In genomic region chr14:55745180-55745860, GRCm38 (mm10) we compare ENCODE assay signal across 8 mouse cellular contexts. TPM values are rescaled to one million over a fixed set of nuclear protein-coding genes. Genes with fewer than 3 reads are reported as not detected.
A peak's percentile ranks its signal among the peaks of the same experiment; 100 is the strongest.
DNase-seq lines count a peak whose midpoint lies in the region; ATAC-seq lines count a peak whose summit lies in the region.

Gene Dhrs1 (minus strand): TSS chr14:55745690.
Gene Nop9 (plus strand): TSS chr14:55745693.

- 2% methylated on average over 46 of the region's 48 CpGs for WGBS in intestine, embryonic 14.5 days

- H3K9ac ChIP-seq in intestine, embryonic 14.5 days (ENCODE audit: low read length): peak within 1 kb of the TSS; percentile 81

- intact Hi-C loops in gastrocnemius, postnatal 36 days (cut with DNase I): loop anchor here (2.0 kb wide), 1 partner anchor 65 kb away; the partner anchor contains the start of gene Tinf2
- intact Hi-C loops in left cerebral cortex, postnatal 25 days (cut with DNase I): loop anchor here (1.0 kb wide), 1 partner anchor 63 kb away; no protein-coding TSS in a partner anchor

- ATAC-seq in intestine, embryonic 14.5 days (replicated peaks; ENCODE audit: low FRiP score, low TSS enrichment, low read depth): peak; percentile 90

- H3K4me1 ChIP-seq in intestine, embryonic 14.5 days (replicated peaks; ENCODE audit: control insufficient read depth, insufficient read depth, low read length): peaks cover 27% of the 10 kb centered on the region

- H3K27me3 ChIP-seq in intestine, embryonic 14.5 days (replicated peaks; ENCODE audit: control insufficient read depth, insufficient read depth, low read length): no peaks in the 10 kb centered on the region

- no peaks in the 10 kb centered on the region for H3K9me3 ChIP-seq in intestine, embryonic 14.5 days (ENCODE audit: control insufficient read depth, low read length)

- H3K36me3 ChIP-seq in intestine, embryonic 14.5 days (ENCODE audit: control insufficient read depth, insufficient read depth, low read length): peaks cover 52% of the 10 kb centered on the region

- H3K4me3 ChIP-seq in intestine, embryonic 14.5 days (ENCODE audit: low read depth, low read length): peak within 1 kb of the TSS; percentile 95

- peak; percentile 95 for DNase-seq in adrenal gland, adult 2 months
- DNase-seq in embryo, embryonic 11.5 days (ENCODE audit: low read depth, low spot score): peak; percentile 82
- DNase-seq in gastrocnemius, postnatal 36 days: peak; percentile 80 to 85
- peak; percentile 99 for DNase-seq in intestine, embryonic 14.5 days (ENCODE audit: low spot score)
- DNase-seq in left cerebral cortex, postnatal 25 days (ENCODE audit: low spot score in 2 of 2): peak; percentile 86 to 90
- peak; percentile 89 for DNase-seq in mesoderm, embryonic 11.5 days (ENCODE audit: low read depth, low spot score)
- DNase-seq in right cerebral cortex, postnatal 25 days: peak; percentile 89
- peak; percentile 83 to 89 for DNase-seq in urinary bladder, postnatal 36 days (ENCODE audit: low spot score in 2 of 2)

- H3K4me2 ChIP-seq in intestine, embryonic 14.5 days (ENCODE audit: low read length): peak within 1 kb of the TSS; percentile 99

- H3K27ac ChIP-seq in intestine, embryonic 14.5 days (ENCODE audit: low read depth): 0 out of 2 replicates have a peak within 1 kb of the TSS, but pooled peaks have one; percentile 38

RNA-seq across cellular contexts. Expression of gene Dhrs1, which starts in this region (rescaled TPM):
- 10 to 100 TPM; 70.7 to 93.5 TPM for total RNA-seq in adrenal gland, adult 2 months (2021)
- 49.6 and 68.1 TPM in 2 replicates for polyA plus RNA-seq in adrenal gland, adult 2 months (2012; rRNA removed)
- total RNA-seq in gastrocnemius, postnatal 36 days (2021): 10 to 100 TPM; 27.3 to 35.9 TPM
- 81.9 and 84.3 TPM in 2 replicates for polyA plus RNA-seq in intestine, embryonic 14.5 days (2014; fragmentation: Nextera tagmentation; extraction: Ambion mirVana)
- 10 to 100 TPM; 79.2 to 88.7 TPM for total RNA-seq in left cerebral cortex, postnatal 25 days (2021)

RNA-seq across cellular contexts. Expression of gene Nop9, which starts in this region (rescaled TPM):
- total RNA-seq in adrenal gland, adult 2 months (2021): 10 to 100 TPM; 17.6 to 17.7 TPM
- polyA plus RNA-seq in adrenal gland, adult 2 months (2012; rRNA removed): 9.2 and 9.9 TPM in 2 replicates
- total RNA-seq in gastrocnemius, postnatal 36 days (2021): 10 to 100 TPM; 10.5 to 11.8 TPM
- polyA plus RNA-seq in intestine, embryonic 14.5 days (2014; fragmentation: Nextera tagmentation; extraction: Ambion mirVana): 42.8 and 45.0 TPM in 2 replicates
- total RNA-seq in left cerebral cortex, postnatal 25 days (2021): 10 to 100 TPM; 12.7 to 14.0 TPM

Comparison
In these comparisons a context has a peak if more than half of its experiments do, and no peak if none do; other contexts are left out.
1. Peak in every context shown above with its lines: DNase-seq, ATAC-seq, H3K4me3 ChIP-seq and H3K27ac ChIP-seq.